Mouse (Mus musculus) embryo, embryonic 10.5 days (tissue): Measurements from ENCODE around the gene Palm.

Experiments used
- DNase-seq: peaks from one replicate; pipeline ENCODE4 v3.0.0-alpha.2; 2015; ENCODE audit warnings: low spot score

The Palm gene

DNA sequence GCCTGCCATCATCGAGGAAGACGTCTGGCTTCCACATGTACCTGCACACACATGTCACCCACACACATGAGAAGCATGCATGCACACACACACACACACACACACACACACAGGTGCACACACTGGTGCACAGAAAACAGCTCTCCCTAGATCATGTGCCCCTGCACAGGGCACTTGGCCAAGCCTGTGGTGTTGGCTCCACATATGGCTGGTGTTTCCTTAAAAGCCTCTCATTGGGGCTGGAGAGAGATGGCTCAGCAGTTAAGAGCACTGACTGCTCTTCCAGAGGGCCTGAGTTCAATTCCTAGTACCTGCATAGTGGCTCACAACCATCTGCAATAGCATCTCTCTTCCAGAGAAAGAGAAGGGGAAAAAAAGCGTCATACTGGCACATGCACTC lies 38.2 kb downstream of the Palm start:
- DNase-seq = no peak

- no peak for DNase-seq
These were observed 38.8 kb downstream of the Palm start for GRCm38 (mm10) chr10:79832026-79832785.

GRCm38 (mm10) chr10:79832786-79833181 lies 39.4 kb downstream of the Palm start:
- DNase-seq = no peak

DNA sequence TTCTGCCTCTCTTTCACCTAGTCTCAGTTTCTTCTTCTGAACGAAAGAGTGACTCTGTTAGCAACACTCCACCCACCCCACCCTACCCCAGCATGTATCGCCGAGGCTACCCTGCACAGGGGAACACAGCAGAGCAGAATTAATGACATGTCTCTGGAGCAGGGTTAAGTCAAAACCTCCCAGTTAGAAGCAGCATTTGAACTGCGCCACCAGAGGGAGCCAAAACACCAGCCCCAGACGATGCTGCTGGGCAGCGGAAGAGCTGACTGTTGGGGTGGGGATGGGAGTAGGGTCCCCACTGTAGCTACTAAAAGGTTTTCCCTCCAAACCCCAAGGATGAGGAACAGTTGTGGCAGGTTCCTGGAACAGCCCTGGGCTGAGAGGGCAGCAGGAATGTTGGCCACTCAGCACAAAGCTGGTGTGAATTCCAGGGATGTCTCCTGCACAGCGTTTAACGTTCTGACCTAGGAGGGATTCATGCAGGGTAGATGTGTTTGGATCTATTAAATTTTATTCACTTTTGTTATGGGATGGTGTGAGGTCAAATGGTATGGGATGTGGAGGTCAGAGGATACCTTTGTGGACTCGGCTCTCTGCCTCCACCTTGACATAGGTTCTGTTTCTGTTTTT lies 41.5 kb downstream of the Palm start:
- peak; percentile 86 for DNase-seq

- DNase-seq = no peak
These were observed 43.5 kb downstream of the Palm start for GRCm38 (mm10) chr10:79836918-79837317.

DNA sequence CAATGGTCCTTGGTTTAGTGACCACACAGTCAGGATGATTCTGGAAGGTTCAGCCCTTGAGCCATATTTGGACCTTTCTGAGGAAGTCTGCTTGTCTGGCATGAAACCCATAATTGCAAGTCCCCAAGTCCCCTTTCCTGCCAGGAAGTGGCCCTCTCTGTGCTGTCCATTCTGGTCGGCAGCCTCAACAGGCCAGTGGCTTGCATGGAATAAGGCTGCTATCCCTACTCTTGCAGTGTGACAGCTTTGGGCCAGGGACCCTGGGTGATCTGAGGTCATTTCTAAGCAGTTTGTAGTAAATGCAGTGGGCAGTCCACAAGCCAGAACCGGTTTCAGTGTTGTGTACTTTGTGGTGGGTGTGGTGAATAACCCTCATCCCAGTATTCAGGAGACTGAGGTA lies 44.8 kb downstream of the Palm start:
- DNase-seq = no peak

GRCm38 (mm10) chr10:79840091-79840490 lies 46.7 kb downstream of the Palm start:
- no peak for DNase-seq

DNA sequence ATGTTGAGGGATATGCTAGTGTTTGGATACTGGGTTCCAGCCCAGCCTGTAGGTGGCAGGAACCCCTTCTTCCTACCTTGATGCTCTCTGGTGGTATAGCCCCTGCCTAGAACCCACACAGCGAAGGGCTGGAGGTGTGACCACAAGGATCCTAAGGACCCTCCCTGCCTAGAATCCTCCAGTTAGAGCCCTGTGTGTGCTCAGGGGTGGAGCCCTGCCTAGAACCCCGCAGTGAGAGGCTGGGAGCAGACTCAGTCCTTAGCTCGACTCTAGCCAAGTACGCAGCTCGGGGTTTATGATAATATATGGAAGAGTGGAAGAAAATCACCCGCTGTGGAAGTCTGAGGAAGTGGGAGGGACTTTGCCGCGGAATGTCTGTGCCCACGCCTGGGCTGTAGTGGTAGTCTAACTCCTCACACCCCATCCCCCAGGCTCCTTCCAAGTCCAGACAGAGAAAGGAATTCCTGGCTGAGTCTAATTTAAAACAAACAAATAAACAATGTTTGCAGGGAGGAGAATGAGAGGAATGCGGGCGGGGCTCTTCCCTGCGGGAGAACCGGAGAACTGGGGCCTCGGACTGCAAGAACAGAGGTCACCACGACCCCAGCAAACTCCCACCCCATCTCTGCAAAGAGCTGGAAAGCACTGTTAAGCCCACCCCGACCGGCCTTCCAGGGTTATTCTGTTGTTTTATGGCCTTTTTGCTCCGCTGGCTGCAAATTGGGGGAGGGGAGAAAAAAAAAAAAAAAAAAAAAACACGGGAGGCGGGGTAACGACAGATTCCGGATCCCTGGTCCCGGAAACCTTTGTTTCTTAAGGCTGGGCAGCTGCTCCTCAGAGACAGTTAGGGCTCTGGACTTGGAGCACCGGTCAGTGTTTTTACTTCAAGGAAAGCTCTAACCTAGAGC lies 47.5 kb downstream of the Palm start:
- DNase-seq = peak; percentile 83

- no peak for DNase-seq
These were observed 49.0 kb downstream of the Palm start for GRCm38 (mm10) chr10:79842322-79842721.

GRCm38 (mm10) chr10:79843476-79843875 lies 50.1 kb downstream of the Palm start:
- DNase-seq = no peak

DNA sequence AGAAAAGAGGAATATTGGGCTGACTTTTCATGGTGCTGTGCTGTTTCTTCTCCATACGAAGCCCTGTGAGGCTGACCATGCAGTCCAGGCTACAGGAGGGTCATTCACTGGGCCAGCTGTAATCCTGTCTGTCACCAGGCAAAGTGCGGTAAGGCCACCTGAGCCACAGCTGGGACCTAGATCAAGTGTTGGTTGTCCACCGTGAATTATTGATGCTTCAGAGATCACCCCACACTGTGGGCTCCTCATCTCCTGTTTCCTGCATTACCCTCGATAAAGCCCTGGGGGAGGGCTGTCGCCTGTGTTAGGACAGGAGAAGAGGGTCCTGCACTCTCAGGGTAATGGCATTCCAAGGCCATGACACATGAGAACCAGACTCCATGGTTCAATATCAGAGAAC lies 53.2 kb downstream of the Palm start:
- DNase-seq = no peak

DNA sequence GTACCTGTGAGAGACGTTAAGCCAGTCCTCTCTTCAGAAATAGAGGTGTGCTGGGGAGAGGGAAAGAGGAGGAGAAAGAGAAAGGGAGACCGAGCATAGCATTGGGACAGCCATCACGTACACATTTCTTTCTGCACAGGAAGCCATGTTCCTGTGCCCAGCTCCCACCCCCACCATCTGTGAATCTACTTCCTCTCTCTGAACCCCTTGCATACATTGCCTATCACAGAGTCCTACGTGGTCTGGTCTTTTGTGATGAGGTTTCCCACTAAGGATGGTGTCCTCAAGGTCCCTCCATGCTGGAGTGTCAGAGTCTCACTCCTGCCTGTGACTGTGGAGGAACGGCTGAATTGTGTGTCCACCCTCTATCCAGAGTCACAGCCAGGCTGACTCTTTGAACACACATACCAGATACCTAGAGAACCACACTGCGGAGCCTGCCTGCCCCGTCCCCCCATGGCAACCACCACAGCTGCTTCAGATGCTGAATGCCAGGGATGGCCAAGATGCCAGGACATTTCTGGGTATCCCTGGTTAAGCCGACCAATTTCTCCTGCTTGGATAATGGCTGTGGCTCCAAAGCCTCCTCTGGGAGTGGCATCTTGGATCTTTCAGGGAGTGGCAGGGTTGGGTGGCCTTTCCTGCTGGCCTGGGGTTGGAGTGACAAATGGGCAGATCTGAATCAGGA lies 56.7 kb downstream of the Palm start:
- no peak for DNase-seq

DNA sequence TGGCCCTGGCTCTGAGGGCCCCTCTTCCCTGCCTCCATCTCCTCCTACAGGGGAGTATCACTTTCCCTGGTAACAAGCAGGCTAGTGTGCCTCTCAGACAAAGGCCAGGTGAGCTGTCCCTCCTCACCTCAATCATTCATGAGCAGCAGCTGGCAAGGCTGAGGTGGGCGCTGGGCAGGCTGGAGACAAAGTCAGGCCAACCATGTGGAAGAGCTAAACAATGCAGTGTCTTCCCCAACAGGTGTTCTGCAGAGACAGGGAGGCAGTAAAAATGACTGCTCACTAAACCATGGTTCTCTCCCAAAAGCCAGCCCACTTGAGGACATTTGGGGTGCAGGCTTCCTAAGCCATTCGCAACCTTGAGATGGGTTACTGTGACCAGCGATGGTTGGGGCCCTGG lies 58.3 kb downstream of the Palm start:
- no peak for DNase-seq

DNA sequence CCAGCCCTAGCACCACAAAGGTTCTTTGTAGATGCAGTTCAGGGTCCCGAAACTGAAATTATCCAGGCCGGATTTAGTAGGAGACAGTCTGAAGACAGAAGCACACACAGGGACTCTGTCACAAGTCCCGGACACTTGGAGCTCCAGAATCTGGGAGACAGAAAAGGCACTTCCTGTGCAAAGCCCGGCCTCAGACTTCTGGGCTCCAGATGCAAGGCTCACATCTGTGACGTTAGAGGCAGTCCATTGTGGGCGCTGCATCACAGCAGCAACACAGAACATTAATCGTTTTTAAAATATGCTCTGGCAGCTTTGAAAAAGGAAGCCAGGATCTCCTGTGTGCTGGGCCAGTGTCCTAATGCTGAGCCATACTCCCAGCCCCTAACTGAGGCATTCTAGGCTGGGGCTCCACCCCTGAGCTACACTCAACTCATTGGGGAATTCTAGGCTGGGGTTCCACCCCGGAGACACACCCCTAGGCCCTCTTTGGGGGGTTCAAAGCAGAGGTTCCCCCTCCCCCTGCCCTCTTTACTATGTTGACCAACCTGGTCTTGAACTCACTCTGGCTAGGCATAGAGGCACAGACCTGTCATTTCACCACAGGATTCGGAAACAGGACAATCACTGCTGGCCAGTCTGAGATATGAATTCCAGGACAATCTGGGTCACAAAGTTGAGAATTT lies 58.9 kb downstream of the Palm start:
- peak; percentile 53 for DNase-seq

- DNase-seq = peak; percentile 46
These were observed 59.5 kb downstream of the Palm start for GRCm38 (mm10) chr10:79852827-79853226.

- peak; percentile 80 for DNase-seq
These were observed 60.0 kb downstream of the Palm start for GRCm38 (mm10) chr10:79853392-79853791.

GRCm38 (mm10) chr10:79853860-79854795 lies 60.8 kb downstream of the Palm start, which contains the start of gene Ptbp1:
TSS of gene Ptbp1 (plus strand) at chr10:79854427.
- DNase-seq = peak; percentile 100

DNA sequence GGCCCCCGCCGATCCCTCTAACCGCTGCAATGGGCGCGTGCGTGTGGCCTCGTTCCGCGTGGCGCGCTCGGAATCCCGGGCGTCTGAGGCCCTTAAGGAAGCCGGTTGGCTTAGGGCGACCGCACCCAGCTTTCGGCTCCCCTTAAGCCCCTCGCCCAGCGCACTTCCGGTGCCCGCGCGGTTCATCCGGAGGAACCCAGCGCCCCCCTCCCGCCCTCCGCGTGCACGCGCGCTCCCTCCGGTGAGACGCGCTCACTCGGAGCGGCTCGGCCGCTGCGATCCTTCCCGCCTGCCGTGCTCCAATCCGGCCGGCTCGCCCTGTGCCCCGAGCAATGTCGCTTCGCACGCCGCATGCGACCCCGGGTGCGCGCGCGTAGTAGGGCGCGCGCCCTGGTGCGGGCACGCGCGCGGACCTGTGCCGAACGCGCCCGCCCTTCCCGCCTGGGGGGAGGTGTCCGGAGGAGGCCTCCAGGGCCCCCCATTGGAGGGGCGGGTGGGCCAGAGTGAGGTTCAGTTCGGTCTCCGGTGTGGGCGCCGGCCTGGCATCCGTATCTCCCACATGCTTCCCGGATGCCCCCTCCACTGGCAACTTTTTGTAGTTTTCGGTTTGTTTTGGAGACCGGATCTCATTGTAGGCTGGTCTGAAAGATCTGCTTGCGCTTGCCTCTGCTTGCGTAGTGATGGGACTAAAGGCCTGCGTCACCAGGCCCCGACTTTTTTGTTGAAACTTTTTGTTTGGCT lies 61.6 kb downstream of the Palm start:
- DNase-seq = peak; percentile 86

- DNase-seq = no peak
These were observed 62.3 kb downstream of the Palm start for GRCm38 (mm10) chr10:79855558-79856184.
